Mouse (Mus musculus) megakaryocyte-erythroid progenitor cell, adult 5-6 weeks (primary cell): ENCODE data around the gene Atp6v0d1. TPM values are rescaled to one million over a fixed set of nuclear protein-coding genes. Genes with fewer than 3 reads are reported as not detected.

ENCODE experiments used
- ATAC-seq: replicated peaks from 2 replicates; pipeline ENCODE4 v1.8.0; 2016; ENCODE audit warnings: mild to moderate bottlenecking, inconsistent platforms; ENCODE audit not compliant: severe bottlenecking, poor library complexity, low FRiP score, low TSS enrichment
- total RNA-seq, 2 experiments: library from RNA; stranded (forward) in 1 of 2; stranded (reverse) in 1 of 2; fragments of 200-1000, 215-1000 nt in 1 of 2; fragments of >200 nt in 1 of 2; fragmentation: Nextera tagmentation in 1 of 2; gene quantifications; 2 replicates each; pipeline ENCODE4 v1.2.3; 2014 to 2017

The Atp6v0d1 gene
- total RNA-seq, 2 experiments from 2014 or later = 32.0 to 70.3 TPM

DNA sequence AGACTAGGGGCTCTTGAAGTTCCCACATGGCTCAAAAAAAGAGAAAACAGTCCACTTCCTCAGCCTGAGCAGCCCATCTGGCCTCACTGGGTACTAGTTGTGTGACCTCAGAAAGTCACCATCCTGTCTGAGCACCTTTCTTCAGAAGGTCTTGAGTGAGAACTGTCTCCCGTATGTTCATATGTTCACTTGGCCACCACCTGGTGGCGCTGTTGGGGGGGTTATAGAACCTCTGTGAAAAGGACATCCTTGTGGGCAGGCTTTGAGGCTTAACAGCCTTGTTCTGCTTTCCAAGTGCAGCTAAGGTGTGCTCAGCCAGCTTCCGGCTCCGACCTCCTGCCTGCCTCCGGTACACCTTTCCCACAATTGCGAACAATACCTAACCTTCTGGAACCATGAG, 84.4 kb downstream of the Atp6v0d1 start:
- ATAC-seq = peak; percentile 64

DNA sequence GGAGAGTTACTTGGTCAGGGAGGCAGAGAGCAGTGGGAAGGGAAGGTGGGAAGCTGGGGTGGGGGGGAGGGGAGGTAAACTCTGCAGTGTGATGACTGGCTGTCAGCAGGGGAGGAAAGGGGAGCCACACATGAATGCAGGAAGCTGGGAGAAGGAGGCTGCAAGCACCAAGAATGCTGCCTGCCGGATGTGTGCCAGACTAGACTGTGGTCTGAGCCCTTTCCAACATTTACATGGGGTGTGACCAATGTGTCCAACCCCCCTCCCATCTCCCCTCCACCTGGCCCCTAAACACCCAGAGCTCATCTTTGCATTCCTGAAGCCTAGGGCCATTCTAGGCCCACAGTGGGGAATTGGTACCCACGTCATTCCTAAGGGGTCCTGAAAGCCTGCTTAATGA, 84.8 kb downstream of the Atp6v0d1 start:
- ATAC-seq = no peak

DNA sequence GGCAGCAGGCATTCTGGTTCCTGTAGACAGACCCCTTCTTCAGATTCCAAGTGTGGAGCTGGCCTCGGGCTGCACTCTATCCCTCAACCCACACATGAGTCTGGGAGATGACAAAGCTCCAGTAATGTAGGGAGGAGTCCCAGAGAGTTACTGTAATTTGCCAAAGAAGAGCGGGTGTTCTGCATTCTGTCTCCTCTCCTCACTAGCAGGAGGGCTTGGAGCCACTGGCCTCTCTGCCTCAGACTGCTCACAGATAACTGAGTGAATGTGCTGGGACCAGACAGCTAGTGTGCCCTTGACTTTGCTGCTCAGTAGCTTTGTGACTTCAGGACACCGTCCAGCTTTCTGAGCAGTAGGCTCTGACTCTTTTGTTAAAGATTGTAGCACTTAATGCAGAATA, 88.1 kb downstream of the Atp6v0d1 start:
- no peak for ATAC-seq

DNA sequence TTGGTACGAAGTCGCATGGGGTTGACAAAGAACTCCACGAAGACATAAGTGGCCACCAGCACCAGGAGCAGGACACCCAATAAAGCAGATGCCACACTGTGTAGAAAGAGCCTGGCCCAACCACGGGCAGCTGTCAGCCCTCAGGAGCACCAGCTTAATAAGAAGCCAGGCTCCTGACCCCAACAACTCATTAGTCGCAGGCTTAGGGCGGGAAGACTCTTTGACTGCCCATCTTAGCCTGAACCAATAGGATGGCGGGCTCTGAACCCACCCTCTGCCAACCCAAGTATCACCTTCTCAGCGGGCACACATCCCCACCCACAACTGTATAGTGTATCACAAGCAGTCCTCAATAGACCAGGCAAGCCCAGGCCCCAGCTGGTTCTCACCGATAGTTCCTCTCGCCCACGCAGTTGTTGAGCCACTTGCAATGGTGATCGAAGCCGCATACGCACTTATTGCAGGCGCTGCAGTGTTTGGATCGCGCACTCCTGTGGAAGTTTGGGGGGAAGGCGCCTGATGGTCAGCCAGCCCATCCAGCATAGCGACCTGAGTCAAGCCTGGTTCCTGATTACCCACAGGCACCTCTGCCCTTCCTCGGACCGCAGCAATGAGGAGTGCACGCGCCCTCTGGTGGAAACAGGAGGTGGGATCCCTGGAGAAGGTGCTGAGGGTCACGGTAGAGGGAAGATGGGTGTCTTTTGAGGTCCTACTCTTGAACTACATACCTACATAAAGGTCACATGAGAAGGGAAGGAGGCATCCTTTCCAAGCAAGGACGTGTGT, 89.0 kb downstream of the Atp6v0d1 start:
- ATAC-seq = 0 out of 2 replicates have a peak, but pooled peaks have one; percentile 45

DNA sequence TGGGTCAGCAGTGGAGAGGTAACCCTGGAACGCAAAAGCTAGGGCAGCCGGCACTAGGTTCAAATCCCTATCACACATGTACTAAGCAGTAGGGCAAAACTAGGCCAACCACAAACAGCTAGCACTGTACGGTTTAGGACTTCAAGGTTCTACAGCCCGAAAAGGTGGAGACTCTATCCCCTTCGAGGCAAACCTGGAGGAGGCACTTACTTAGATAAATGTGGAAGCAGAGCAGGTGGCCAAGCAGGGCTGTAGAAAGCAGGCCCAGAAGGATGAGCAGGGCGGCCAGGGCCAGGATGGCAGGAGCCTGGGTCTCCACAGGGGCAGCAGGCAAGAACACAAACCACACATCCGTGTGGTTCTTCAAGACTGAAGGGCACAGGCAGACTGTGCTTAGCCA, 89.7 kb downstream of the Atp6v0d1 start:
- no peak for ATAC-seq

DNA sequence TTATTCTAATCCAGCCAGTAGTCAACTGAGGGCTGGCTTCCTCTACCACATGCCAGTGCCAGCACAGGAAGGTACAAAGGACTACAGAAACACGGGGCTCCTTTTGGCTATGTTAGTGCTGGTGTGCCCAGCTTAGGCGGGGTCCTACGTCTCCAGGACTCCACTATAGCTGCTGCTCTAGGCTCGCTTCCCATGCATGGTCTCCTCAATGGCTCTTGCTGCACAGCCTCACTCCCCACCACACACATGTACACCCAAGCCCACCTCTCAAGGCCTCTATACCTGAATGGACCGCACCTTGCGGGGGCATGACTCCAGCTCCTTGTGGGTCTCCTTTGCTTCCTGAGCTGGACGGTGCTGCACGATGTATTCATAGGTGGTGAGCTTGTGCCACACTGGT, 90.1 kb downstream of the Atp6v0d1 start:
- no peak for ATAC-seq

DNA sequence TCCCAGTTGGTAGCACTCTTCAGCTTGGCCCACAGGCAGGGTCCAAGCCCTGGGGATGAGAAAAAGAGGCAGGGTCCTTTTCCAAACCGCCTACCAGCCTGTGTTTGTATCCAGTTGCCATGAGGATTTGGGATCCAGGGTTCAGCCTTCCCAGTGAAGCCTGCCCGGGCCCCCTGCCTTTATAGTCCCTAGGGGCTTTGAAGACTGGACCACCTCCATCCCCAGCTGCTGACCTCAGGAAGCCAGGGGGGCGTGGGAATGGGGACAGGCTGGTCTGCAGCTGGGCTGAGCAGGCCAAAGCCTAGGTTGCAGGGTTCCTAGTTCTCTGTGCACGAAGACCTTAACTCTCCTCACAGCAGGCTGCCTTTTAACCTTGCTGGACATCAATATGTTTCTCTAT, 90.6 kb downstream of the Atp6v0d1 start:
- ATAC-seq = no peak

DNA sequence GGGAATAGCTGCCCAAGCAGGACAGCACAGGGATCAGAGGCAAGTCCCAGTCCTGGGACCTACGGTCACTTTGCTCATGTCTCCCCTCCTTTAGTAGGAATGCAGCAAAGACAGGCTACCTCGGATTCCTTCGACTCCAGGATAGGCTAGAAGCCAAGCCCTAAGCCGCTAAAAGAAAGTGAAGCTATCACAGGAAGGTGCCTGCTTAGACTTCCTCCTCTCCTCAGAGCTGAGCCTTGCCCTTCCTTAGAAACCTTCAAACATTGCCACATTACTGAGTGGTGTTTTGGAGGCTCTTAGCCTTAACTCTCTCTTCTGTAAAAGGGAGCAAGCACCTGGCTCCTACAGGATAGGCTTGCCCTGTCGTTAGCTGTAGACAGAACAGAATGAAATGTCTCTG, 91.2 kb downstream of the Atp6v0d1 start:
- ATAC-seq = no peak

Other genes with a start within 250 kb of the Atp6v0d1 start
- gene Lrrc29, start 239.8 kb downstream of the Atp6v0d1 start, total RNA-seq (2014; fragmentation: Nextera tagmentation) = 8.3 and 9.8 TPM in 2 replicates
- gene Lrrc29, start 239.8 kb downstream of the Atp6v0d1 start, total RNA-seq (2017) = 4.8 TPM in 2 replicates
- gene Tmem208, start 239.7 kb downstream of the Atp6v0d1 start, total RNA-seq (2014; fragmentation: Nextera tagmentation) = 86.9 and 175 TPM in 2 replicates
- 46.9 and 64.6 TPM in 2 replicates for gene Tmem208, start 239.7 kb downstream of the Atp6v0d1 start, total RNA-seq (2017)
- 7.0 and 9.1 TPM in 2 replicates for gene Fhod1, start 218.1 kb downstream of the Atp6v0d1 start, total RNA-seq (2014; fragmentation: Nextera tagmentation)
- gene Fhod1, start 218.1 kb downstream of the Atp6v0d1 start, total RNA-seq (2017) = 0.99 and 8.2 TPM in 2 replicates
- 0.22 TPM in 1 of 2 replicates, not detected in the other for gene Slc9a5, start 217.2 kb downstream of the Atp6v0d1 start, total RNA-seq (2014; fragmentation: Nextera tagmentation)
- gene Slc9a5, start 217.2 kb downstream of the Atp6v0d1 start, total RNA-seq (2017) = 0.04 TPM in 1 of 2 replicates, not detected in the other
- not detected in 2 replicates for gene Plekhg4, start 192.8 kb downstream of the Atp6v0d1 start, total RNA-seq (2014; fragmentation: Nextera tagmentation)
- gene Plekhg4, start 192.8 kb downstream of the Atp6v0d1 start, total RNA-seq (2017) = not detected in 2 replicates
- not detected in 2 replicates for gene Kctd19, start 152.5 kb downstream of the Atp6v0d1 start, total RNA-seq (2014; fragmentation: Nextera tagmentation)
- gene Kctd19, start 152.5 kb downstream of the Atp6v0d1 start, total RNA-seq (2017) = not detected in 2 replicates
- gene Lrrc36, start 152.5 kb downstream of the Atp6v0d1 start, total RNA-seq (2014; fragmentation: Nextera tagmentation) = 0.61 and 1.5 TPM in 2 replicates
- gene Lrrc36, start 152.5 kb downstream of the Atp6v0d1 start, total RNA-seq (2017) = 0.46 TPM in 1 of 2 replicates, not detected in the other
- gene Tppp3, start 94.5 kb downstream of the Atp6v0d1 start, total RNA-seq (2014; fragmentation: Nextera tagmentation) = 0.45 and 1.4 TPM in 2 replicates
- 1.3 TPM in 1 of 2 replicates, not detected in the other for gene Tppp3, start 94.5 kb downstream of the Atp6v0d1 start, total RNA-seq (2017)
- 8.4 and 12.8 TPM in 2 replicates for gene Zdhhc1, start 69.1 kb downstream of the Atp6v0d1 start, total RNA-seq (2014; fragmentation: Nextera tagmentation)
- 2.2 and 3.8 TPM in 2 replicates for gene Zdhhc1, start 69.1 kb downstream of the Atp6v0d1 start, total RNA-seq (2017)
- gene Hsd11b2, start 47.3 kb downstream of the Atp6v0d1 start, total RNA-seq (2014; fragmentation: Nextera tagmentation) = 0.20 TPM in 1 of 2 replicates, not detected in the other
- gene Hsd11b2, start 47.3 kb downstream of the Atp6v0d1 start, total RNA-seq (2017) = 0.19 TPM in 1 of 2 replicates, not detected in the other
- 148 and 206 TPM in 2 replicates for gene Ripor1, start 39.2 kb upstream of the Atp6v0d1 start, total RNA-seq (2014; fragmentation: Nextera tagmentation)
- gene Ripor1, start 39.2 kb upstream of the Atp6v0d1 start, total RNA-seq (2017) = 16.7 and 20.6 TPM in 2 replicates
- gene Ctcf, start 70.5 kb upstream of the Atp6v0d1 start, total RNA-seq (2014; fragmentation: Nextera tagmentation) = 96.1 and 112 TPM in 2 replicates
- gene Ctcf, start 70.5 kb upstream of the Atp6v0d1 start, total RNA-seq (2017) = 113 and 160 TPM in 2 replicates
- gene Agrp, start 71.3 kb upstream of the Atp6v0d1 start, total RNA-seq (2014; fragmentation: Nextera tagmentation) = not detected in 2 replicates
- gene Agrp, start 71.3 kb upstream of the Atp6v0d1 start, total RNA-seq (2017) = not detected in 2 replicates
- 5.7 and 7.1 TPM in 2 replicates for gene Carmil2, start 120.2 kb upstream of the Atp6v0d1 start, total RNA-seq (2014; fragmentation: Nextera tagmentation)
- 1.1 and 2.7 TPM in 2 replicates for gene Carmil2, start 120.2 kb upstream of the Atp6v0d1 start, total RNA-seq (2017)
- 60.3 and 83.6 TPM in 2 replicates for gene Acd, start 135.1 kb upstream of the Atp6v0d1 start, total RNA-seq (2014; fragmentation: Nextera tagmentation)
- 20.6 and 46.8 TPM in 2 replicates for gene Acd, start 135.1 kb upstream of the Atp6v0d1 start, total RNA-seq (2017)
- gene Pard6a, start 135.1 kb upstream of the Atp6v0d1 start, total RNA-seq (2014; fragmentation: Nextera tagmentation) = 9.1 and 16.5 TPM in 2 replicates
- 2.6 and 13.0 TPM in 2 replicates for gene Pard6a, start 135.1 kb upstream of the Atp6v0d1 start, total RNA-seq (2017)
- gene 4933405L10Rik, start 141.6 kb upstream of the Atp6v0d1 start, total RNA-seq (2014; fragmentation: Nextera tagmentation) = not detected in 2 replicates
- not detected in 2 replicates for gene 4933405L10Rik, start 141.6 kb upstream of the Atp6v0d1 start, total RNA-seq (2017)
- 15.8 and 25.4 TPM in 2 replicates for gene Enkd1, start 142.2 kb upstream of the Atp6v0d1 start, total RNA-seq (2014; fragmentation: Nextera tagmentation)
- gene Enkd1, start 142.2 kb upstream of the Atp6v0d1 start, total RNA-seq (2017) = 7.4 and 9.9 TPM in 2 replicates
- gene Gfod2, start 192.6 kb upstream of the Atp6v0d1 start, total RNA-seq (2014; fragmentation: Nextera tagmentation) = 2.3 and 2.7 TPM in 2 replicates
- gene Gfod2, start 192.6 kb upstream of the Atp6v0d1 start, total RNA-seq (2017) = 3.1 and 9.8 TPM in 2 replicates